Mouse (Mus musculus): Measurements from ENCODE around the gene Naaladl2.
A peak's percentile ranks its signal among the peaks of the same experiment; 100 is the strongest.

Gene Naaladl2

DNA sequence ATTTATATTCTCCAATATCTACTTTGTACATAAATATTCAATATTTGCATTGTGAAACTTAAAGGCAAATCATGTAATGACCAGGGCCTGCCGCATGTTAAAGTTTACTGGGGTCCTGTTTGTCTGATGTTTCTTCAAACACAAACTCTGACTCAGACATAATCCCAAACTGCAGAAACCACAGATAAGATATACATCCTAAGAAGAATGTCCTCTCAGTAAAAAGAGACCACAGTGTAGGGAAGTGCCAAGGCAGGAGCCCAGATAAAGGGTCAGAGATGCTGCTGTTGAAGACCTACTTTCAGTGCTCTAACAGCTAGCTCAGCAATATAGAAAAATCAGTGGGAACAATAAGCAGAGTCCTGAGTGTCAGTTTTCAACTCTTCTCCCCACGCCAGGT is 201.9 kb downstream of the Naaladl2 start:
- no peak for DNase-seq (ENCODE audit: low read depth, low spot score)

DNA sequence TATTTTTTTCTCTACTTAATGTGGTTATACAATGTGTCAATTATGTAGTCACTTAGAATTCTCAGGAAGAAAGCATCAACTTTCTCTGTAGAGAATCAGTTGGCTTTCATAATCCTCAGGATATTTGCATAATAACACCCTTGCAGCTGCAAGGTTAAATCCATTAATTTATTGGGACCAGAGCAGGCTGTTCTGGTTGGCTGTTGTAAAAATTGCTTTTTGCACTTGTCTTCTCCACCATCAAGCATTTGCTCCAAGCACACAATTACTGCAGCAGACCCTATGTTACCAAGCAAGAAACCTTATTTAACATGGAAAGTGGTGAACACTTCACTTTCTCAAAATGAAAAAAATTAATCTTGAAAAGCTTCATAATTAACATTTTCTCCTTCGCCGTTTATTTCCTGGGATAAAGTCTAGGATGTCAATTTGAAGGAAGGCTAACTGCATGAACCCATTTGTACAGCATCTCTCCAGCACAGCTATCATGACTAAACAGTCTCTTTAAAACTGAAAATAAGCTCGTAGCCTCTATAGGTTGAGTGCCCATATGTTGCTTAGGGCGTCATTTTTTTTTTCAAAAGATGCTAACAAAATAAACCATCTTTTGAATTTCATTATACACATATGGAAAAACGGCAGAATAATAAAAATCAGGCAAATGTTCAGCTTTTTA is 205.4 kb downstream of the Naaladl2 start:
- DNase-seq (ENCODE audit: low read depth, low spot score), result no peak

DNA sequence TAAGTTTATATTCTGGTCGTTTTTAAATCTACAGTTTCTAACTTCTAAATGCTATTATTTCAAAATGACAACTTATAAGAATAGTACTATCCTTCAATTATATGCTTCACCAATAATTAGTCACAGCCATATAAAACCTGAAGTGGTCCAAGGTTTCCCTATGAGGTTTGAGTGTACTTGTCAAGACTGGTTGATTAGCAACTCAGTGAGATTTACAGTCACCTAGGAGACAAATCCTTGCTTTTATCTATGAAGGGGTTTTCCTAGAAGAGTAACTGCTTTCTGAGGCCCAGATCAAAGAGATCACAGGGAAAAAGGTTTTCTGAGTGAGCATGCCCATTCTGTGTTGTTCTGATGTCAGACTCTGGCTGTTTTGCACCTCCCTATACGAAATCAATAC is 222.2 kb downstream of the Naaladl2 start:
- no peak for DNase-seq (ENCODE audit: low read depth, low spot score)

DNA sequence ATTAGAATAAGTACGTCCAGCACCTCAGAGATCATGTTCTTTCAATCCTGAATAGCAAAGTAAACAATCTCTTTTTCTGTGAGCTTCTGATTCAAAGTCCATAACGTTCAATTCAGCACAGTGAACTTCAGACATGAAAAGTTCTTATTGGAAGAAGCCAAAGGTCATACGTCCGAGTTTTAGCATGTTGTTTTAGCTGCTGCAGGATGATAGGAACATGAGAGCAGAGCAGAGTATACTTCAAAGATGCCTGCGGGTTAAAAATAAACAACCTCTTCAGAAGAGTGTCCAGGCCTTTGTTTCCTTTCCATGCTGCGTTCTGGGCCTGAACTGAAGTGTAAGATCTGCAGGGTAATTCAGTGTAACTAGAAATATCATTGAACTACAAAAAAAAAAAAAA is 222.7 kb downstream of the Naaladl2 start:
- no peak for DNase-seq (ENCODE audit: low read depth, low spot score)

DNA sequence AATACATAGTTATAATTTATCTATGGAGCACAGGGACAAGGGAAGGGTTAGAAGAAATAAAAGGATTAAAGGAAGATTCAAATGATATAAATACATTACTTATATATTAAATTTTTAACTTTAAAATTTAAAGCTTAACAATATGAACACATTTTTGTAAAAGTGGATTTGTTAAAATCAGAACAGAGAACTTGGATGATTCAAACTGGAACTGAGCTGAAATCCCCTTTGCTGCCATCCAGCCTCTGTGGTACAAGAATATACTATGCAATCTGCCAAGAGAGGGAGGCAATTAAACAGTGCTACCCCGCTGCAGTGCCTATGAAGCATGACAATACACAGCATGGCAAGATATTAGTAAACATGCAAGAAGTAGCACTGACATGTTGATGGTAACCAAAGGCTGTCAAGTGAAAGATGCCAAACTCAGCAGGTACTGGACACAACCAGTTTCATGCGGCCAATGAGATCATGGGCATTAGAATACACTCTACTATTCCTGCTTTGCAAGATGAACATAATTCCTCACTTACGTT is 238.6 kb downstream of the Naaladl2 start:
- no peak for DNase-seq (ENCODE audit: low read depth, low spot score)

DNA sequence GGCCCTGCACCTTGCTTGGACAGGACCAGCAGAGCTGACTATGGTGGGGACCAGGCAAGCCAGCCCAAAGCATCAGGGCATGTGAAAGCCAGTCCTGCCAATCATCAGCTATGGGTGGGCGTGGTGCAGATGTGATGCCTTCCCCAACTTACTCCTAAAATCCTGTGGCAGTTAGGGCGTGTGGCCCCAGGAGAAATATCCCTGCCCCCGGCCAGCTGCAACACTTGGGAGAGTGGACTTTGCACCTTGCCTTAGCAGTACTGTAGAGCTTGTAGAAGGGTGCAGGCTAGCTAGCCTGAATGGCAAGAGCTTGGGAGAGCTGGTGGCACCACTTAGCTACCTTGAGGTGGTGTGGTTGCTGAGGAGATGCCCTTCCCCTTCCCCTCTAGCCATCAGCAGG is 255.3 kb downstream of the Naaladl2 start:
- no peak for DNase-seq (ENCODE audit: low read depth, low spot score)

DNA sequence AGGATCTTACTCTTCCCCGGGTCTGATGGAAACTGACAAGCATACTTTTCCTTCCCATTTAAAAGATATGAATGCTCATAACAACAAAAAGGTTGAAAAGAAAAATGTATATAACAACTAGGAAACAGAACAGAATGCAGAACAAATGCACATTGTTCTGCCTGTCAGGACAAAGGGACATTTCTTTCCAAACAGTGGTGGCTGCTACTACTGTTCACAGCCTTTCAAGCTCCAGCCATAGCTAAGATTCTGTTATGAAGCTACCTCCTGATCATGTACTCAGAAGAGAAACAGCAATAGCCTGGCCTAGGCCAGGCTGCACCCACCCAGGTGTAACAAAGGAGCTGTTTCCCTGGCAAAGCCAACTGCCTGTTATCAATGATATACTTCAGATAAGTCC is 271.8 kb downstream of the Naaladl2 start:
- DNase-seq (ENCODE audit: low read depth, low spot score), result no peak

DNA sequence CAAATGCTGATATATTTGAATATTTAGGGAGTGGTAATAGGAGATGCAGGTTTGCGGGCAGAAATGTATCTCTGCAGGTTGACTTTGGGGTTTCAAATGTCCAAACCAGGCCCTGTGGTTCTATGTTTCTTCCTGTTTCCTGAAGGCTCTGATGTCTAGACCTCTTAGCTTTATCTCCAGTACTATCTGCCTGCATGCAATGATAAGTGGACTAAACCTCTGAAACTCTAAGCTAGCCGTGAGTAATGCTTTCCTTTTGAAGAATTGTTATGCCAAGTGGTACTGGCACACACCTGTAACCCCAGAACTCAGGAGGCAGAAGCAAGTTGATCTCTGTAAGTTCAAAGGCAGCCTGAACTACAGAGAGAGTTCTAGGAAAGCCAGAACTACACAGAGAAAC is 291.1 kb downstream of the Naaladl2 start:
- no peak for DNase-seq (ENCODE audit: low read depth, low spot score)

DNA sequence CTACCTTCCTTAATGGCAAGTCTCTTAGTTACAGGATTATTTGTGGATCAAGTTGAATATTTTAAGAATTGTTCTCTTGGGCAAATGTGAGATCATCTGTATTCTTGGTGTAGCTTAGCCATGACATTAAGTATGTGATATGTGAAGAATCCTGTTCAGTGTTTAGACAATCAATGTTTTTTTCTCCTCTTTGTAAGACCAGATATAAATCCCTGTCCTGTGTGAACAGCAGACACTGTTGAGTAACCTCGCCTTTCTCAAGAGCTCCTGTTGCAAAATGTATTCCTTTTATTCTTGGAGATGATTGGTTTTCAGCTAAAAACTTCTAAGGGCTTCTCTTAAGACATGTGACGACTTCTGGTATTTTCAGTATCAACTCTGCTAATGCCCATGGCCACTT is 347.3 kb downstream of the Naaladl2 start:
- no peak for DNase-seq (ENCODE audit: low read depth, low spot score)

DNA sequence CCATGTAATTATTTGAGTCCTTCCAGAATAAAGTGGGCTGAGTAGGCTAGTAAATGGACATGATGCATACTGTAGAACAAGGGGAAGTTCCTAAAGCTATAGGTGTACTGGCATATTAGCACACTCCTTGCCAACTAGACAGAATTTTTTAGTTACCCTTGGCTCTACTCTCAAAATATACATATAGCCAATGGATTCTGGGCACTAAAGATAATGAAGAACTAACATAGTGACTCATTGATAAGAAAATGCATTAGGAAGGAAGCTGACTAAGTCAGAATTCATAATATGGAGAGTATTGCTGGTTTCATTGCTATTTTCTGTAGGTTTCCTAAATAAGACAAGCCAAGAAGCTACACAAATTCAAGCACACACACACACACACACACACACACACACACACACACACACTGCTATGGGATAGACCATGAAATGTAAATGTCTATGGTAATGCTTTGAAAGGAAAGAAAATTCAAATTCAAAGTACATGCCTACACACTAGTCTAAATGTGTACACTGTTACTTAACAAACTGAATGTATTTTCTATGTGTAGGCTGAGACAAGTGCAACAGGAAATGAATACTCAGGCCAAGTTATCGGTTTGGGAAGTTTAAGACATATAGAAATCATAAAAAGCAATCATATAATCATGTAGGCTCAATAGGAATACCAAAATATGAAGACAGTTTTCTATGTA is 356.5 kb downstream of the Naaladl2 start:
- no peak for DNase-seq (ENCODE audit: low read depth, low spot score)

DNA sequence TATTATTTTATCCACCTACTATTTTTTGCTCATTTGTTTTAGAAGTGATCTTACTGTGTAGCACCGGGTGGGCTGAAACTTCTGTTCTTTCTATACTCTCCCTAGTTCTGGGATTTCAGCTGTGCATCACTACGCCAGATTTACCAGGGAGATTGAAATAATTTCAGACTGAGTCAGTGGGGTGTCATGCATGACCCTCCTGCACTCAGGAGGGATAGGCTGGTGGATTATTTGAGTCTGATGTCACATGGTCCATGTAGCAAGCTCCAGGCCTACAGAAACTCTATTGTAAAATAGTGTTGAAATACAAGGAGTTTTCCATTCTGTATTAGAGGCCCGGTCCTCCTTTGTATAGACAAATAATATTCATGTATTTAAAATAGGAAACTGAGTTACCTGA is 360.0 kb downstream of the Naaladl2 start:
- no peak for DNase-seq (ENCODE audit: low read depth, low spot score)

DNA sequence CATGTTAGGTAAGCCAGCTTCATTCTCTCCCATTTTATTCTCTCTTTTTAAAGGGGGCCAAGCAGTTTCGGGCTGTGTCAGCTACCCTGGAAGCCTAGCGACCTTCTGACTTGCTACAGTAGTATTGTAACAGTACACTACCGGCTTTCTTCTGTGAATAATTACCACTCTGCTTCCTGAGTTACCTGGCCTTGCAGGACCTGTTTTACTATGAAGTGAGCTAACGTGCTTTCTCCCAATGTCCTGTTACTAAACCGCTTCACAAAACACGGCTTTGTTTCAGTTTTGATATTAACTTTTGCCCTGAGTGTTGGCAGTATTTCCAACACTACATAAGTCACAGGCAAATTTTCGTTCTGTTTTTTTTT is 360.6 kb downstream of the Naaladl2 start:
- no peak for DNase-seq (ENCODE audit: low read depth, low spot score)

DNA sequence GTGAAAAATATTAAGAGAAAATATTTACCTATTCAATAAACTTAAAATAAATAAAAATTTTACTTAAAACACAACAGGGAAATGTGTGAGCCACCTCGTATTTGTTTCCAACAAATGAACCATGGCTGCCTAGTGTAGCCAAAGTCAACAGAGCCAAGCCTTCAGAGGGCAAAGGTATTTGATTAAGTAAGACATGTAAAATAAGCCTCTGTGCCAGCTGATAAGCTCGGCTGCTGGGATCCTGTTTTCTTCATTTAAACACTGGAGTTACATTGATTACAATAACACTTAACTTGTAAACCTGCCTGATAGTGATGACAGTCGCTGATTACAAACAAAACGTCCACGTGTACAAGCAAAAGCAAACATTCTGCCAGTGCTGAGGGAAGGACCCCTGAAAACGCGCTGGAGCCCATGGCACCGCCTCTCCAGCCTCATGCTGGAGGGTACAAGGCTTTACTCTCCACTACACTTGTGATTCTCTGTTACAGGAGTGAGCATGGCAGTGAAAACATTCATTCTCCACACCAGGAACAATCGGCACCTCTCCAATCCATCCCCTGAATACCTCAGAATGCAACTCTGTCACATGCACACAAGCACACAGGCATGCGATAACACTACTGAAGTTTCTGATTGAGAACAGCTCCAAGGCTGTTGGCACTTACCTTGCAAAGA is 361.1 kb downstream of the Naaladl2 start:
- no peak for DNase-seq (ENCODE audit: low read depth, low spot score)

DNA sequence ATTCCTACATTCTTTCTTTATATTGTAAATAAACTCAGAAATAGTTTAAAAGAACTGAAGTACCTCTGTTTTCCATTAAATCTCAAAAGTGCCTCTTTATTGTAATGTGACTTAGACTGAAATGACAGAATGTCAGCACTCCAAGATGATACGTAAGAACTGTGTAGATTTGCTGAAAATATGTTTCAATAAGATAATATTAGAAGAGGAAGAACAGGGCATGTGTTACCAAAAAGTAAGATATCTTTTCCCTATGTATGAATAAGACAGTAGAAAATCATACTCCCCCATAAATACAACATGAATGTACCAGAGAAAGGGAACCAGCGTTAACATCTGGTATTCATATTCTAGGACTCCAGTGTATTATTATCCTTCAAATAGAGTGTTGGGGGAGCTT is 362.4 kb downstream of the Naaladl2 start:
- no peak for DNase-seq (ENCODE audit: low read depth, low spot score)

DNA sequence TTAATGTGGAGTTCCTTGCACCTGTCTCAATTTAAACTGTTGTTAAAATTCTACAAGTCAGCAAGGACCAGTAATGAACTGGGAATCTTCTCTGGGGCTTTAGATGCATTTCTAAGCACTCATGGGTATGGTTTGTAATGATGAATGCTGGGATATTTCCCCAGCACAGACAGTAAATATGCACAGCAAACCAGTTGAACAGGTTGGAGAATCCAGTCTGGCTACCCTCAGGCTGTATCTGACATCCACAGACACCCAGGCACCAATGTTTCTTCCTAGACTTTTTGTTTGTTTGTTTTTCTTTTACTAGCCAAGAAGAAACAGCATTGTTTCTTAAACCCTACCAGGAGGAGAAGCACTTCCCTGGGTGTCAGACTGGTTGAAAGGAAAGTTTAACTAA is 365.6 kb downstream of the Naaladl2 start:
- DNase-seq (ENCODE audit: low read depth, low spot score), result no peak

DNA sequence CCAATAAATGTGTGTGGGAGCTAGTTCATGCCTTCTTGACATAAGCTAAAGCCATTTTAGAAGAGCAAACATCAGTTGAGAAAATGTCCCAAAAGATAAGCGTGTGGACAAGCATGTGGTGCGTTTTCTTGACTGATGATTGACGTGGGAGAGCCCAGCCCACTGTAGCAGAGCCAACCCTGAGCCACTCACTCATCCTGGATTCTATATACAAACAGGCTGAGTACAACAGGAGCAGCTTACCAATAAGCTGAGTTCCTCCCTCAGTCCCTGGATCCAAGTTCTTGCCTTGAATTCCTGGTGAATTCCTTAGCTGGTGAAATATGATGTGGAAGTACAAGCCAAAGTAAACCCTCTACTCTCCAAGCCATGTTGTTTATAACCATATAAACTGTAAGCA is 395.0 kb downstream of the Naaladl2 start:
- DNase-seq (ENCODE audit: low read depth, low spot score), result no peak

DNA sequence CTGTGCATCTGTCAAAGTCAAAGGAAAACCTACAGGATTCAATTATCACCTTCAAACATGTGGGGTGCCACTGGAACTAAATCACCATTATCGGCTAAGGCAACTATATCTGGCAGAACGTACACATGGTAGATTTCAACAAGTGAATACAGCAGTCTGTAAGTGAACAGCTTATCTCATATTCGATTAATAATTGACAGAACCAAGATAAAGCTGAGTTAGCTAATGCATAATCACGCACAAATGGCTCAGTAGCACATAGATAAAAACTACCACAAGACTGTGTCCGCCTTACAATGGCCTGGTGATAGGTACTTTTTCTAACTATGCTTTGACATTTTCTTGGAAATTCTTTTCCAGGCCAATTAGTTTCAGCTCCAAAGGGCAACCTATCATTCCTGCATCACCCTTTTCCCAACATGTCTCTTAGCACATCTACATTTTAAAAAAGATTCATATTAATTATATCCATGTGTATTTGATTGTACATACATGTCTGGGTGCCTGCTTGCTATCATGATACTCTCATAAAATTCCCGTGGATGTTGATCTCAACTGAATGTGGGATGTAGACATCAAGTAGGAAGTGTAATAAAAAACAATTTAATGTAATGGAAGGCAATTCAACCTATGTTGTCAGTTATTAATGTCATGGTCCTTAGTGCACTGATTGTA is 396.7 kb downstream of the Naaladl2 start:
- DNase-seq (ENCODE audit: low read depth, low spot score), result no peak

DNA sequence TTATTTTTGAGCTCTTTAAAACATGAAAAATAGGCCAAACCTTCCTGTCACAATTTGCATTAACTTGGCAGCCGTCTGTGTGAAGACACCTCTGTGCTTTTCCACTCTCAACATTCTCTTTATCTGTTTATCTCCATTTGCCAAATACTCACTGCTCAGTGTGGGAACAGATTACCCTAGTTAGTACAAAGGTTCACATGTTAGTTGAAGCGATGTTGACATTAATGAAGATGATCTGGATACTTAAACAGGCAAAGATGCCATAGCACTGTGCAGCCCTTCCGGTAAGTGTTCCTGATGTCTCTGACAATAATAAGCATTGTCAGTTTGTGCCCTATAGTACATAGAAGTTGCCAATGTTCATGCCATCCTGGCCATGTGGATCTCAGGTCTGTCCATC is 400.1 kb downstream of the Naaladl2 start:
- no peak for DNase-seq (ENCODE audit: low read depth, low spot score)

DNA sequence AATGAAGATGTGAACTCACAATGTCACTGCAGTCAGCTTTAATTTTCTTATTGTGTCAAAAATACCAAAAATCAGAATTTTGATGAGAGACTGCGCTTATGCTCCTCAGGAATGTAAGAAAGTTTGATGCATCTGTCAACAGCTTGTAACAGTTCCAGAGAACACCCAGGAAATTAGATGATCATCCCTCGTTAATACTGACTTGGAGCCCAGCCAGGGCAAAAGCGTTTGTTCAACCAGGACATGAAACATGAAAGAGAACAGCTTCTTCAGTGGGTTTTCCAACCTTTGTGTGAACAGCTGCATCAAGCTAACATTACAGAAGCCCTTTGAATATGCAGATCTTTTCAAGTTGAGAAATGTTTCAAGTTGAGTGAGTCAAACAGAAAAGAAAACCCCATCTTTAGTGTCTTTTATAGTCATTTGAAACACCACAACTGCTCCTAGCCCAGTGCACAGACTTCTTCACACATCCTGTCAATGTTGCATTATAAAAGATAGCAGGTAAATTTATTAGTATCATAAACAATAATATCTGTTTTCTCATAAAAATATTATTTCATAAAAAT is 424.8 kb downstream of the Naaladl2 start:
- no peak for DNase-seq (ENCODE audit: low read depth, low spot score)

DNA sequence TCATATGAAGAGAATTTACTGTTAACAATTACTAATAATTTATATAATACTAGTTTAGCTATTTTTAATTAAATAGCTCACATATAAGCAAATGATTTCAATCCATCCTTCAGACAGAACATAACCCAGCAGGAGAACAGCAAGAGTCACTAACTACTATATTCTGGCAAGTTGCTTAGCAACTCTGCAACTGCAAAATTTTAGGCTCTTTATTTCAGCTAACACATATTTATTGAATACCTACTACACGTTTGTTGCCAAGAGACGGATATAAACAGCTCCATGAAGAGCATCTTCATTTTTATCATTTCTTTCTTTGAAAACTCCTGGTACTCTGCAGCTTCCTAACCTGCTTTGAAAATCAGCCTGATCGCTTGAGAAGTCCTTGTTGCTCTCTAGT is 429.3 kb downstream of the Naaladl2 start:
- DNase-seq (ENCODE audit: low read depth, low spot score), result no peak

DNA sequence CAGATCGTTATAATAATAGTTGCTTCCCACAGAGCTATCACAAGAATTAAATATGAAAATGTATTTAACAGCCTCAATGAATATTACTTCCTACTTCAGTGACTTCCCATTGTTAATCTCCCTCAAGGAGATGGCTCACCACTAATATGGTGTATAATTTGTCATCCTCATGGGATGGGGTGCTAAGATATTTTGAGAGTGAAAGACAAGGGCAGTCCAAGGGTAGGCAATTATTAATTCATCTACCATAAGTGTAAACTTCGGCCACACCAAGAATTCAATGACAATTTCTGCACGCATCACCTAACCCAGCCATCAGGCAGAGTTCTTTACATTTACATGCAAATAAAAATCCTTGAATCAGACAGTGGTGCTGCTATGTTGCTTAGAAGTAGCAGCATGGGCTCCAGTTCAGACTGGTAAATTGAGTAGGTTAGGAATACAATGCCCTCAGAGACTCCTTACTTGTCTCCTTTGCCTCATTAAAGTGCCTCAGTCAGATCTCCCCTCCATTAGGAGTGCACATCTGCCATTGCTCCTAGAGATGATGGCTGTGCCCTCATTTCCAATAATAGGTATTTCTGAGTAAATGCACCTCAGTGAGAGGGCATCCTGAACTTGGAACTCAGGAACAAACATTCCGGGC is 438.2 kb downstream of the Naaladl2 start:
- peak; percentile 27 for DNase-seq (ENCODE audit: low read depth, low spot score)

Data from ES-CJ7 (cell line).